Mouse (Mus musculus) 3134 (cell line): ENCODE results near the gene Nfe2l1.
A peak's percentile ranks its signal among the peaks of the same experiment; 100 is the strongest.

Experiments used
- DNase-seq: peaks from one replicate; pipeline ENCODE4 v3.0.0-alpha.2; 2011; ENCODE audit warnings: low spot score; ENCODE audit not compliant: insufficient read length; ENCODE audit errors: extremely low read depth

Gene Nfe2l1

DNA sequence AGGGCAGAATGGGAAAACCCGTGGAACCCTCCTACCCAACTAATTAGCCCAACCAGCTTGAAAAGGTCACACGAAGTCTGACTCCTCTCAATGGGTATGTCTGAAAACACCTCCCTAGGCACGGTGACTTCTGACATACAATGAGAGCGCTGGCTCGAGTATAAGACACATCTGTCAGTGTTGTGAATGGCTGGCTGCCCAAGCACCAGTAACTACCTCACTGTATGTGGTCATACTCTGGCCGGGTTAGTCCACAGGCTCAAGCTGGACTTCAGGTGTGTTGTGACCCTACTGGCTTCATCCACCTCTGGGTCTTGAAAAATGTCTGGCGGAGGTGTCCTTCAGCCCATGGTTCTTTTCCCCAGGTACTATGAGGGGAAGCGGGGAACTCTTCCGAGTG is 18.9 kb upstream of the Nfe2l1 start:
- no peak for DNase-seq

DNA sequence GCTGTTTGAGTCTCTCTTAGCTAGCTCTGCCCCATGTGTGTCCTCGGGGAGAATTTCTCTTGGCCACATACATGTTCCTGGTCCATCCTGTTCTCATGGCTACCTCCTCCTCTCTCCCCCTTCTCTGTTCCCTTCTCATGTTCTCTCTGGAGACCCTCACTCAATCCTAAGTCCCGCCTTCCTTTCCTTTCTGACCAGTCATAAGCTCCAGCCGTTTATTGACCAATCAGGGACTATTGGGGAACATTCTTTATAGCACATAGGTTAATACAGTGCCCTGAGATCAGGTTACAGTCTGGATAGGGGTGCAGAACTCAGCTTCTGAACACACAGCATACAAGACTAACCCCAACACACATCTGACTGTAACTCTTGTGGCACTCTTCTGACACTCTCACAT is 17.5 kb upstream of the Nfe2l1 start:
- no peak for DNase-seq

DNA sequence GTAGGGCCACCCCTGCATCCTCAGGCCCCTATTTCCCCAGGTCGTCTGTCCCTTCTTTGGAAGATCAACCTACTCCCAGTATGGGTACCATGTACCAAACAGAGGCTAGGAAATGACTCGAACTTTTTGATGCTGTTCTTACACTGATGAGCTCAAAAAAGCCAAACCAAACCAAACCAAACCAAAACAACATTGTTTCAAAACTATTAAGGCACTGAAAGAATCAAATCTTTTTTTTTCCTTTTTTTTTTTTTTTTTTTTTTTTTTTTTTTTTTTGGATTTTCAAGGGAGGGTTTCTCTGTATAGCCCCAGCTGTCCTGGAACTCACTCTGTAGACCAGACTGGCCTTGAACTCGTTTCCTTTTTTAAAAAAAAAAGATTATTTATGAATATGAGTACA is 13.9 kb upstream of the Nfe2l1 start:
- no peak for DNase-seq

DNA sequence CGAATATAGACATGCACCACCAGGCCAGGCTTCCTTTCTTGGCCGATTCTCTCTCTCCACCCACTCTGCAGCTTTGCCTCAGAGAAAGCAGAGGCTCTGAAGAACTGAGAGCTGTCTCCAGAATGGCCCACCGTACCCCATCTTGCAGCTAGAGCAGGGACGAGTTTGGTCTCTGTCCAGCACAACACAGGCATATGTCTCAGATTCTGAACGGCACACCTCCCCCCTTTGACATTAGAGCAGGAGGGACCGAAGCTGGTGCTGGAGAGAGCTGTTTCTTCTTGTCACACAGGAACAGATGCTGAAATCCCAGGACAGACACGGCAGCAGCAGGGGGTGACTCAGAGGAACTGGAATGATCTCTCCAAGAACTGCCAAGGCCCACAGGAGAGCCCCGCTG is 10.5 kb upstream of the Nfe2l1 start:
- DNase-seq, result peak; percentile 66

DNA sequence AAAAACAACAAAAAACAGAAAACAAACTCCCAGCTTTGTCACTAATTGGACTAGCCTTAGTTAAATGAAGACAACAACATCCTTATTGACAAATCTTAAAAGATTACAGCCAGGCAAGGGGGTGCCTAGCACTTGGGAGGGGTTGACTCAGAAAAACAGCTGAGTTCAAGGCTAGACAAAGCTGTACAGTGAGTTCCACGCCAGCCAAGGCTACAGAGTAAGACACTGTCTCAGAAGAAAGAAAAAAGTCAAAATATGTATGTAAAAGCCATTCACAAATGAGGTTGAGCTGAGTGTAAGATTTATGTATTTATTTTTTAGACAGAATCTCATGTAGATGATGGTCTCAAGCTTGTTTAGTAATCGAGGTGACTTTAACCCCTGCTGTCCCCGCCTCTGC is 10.1 kb upstream of the Nfe2l1 start:
- DNase-seq, result no peak

DNA sequence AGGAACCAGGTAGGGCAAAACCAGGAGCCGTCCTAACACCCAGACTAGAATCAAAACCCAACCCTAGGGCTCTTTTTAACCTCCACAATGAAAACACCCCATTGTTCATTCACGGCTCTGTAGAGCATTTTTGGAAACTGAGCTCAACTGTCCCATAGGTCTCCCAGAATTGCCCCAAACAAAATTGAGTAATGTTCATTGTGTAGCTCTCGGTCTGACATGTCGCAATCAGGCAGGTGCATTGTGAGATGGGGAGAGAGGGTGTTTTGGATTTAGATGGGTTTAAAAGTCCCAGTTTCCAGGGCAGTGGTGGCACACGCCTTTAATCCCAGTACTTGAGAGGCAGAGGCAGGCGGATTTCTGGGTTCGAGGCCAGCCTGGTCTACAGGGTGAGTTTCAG is 9.7 kb upstream of the Nfe2l1 start:
- DNase-seq, result no peak

DNA sequence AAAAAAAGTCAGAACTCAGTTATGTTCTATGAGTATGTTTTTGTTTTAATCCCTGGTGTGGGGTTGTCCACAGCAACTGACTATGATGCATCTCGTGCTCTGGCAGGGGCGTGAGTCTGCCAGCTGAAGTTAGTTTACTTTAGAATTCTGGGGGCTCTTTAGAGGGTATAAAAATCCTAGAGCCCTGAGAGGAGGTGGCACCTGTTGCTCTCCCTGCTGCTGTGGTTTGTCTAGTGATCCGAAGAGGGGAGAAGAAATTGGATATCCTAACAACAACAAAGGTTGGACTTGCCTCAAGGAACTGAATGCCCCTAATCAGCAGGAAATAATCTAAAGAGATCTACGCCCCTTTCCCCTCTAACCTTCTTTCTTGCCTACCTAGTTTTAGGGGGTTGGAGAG is 8.6 kb upstream of the Nfe2l1 start:
- DNase-seq, result no peak

DNA sequence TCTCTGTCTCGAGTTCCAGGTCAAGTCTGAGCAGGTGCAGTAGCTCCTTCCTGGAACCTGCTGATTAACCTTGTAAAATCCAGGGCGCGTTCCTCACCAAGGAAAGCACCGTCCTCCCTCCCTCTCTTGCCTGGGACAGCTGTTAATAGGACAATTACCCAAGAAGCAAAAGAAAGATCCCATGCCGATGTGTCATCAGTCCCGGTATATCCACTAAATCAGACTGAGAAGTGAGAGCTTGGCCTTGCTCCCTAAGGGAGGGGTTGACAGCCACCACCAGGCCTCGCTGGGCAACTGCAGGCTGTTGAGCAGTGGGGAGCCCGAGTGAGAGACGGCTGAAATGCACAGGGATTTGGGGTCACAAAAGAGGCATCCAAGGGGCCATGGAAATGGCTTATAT is 7.5 kb upstream of the Nfe2l1 start:
- DNase-seq, result peak; percentile 69

DNA sequence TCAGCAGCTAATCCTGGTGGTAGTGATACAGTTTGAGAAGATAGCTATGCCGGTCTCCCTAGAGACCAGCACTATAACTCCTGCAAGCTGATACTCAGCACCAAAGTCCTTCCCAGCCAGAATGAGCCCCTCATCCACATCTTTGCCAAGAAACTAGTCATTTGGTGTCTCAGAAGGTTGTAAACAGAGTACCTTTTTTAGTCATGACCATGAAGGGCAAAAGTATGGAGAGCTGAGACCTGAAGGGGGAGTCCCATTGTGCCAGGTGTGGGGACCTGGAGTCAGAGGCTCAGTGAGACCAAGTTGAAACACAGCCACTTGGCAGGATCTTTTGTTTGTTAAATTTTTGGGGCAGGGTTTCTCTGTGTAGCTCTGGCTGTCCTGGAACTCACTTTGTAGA is 4.4 kb upstream of the Nfe2l1 start:
- DNase-seq, result no peak

DNA sequence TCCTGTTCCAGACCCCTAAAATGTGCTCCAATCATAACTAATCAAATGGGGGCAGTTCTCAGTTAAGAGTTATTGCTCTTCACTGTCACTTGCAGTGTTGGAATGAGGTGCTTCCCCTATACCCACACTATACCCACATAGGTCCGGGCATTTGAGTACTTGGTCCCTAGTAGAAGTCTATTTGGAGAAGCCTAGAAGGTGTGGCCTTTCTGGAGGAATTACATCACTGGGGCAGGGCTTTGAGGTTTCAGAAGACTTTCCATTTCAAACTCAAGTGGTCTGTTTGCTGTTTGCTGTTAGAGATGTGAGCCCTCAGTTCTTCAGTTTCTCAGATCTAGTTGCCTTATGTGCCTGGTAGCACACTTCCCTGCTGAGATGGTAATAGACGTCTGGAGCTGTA is 3.2 kb upstream of the Nfe2l1 start:
- DNase-seq, result no peak

DNA sequence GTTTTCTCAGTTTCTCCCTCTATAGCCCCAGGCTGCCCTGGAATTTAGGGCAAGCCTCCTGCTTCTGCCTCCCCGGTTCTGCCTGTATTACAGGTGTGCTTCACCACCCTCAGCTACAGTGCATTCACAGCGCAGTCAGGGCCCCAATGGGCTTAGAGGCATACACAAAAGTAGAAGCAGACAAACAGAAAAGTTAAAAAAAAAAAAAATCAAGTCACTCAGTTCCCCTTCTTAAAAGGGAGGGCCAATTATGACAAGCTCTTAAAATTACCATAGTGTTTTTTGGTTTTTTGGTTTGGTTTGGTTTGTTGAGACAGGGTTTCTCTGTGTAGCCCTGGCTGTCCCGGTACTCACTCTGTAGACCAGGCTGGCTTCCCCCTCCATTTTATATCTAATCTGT is 2.8 kb upstream of the Nfe2l1 start:
- DNase-seq, result no peak

DNA sequence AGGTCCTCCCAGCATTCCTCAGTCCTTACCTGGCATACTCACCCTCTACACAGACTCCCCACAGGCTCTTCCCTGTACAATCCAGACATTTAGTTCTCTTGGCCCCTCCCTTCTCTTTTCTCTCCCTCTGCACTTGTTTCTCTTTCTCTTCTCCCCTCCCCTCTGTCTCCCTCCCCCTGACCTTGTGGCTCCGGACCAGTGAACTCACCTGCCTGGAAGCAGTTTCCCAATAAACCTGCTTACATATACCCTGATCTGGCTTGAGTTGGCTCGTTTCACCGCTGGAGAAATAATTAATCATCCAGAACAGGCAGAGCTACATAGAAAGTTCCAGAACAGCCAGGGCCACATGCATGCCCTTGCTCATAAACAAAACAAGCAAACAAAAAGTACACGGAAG is 1.7 kb upstream of the Nfe2l1 start:
- no peak for DNase-seq

DNA sequence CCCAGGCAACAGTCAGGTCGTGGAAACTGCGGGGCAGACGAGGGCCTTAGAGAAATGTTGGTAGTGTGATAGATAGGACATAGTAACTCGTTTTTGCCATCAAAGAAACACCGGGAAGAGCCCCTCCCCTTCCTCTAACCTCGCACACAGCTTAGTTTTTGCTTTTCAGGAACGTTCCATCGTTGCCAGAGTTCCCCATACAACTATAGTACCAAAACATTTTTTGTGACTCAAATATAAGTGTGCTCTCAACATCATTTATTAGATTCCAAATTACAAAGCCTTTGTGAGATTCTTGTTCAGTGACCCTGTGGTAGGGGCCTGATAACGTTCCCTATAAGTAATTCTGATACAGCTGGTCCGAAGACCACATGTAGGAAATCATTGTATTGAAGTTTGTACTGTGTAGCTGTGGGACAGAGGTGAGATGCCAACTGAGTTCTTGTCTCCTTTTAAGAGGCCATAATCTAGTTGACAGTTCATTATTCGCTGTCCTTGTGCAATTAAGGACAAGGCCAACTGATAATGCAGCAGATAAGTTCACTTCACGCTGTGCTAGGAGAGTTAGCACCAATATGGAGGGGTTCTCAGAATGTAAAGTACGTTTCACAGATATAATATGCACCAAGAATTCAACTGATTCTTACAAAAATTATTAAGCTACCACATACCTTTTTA is 910 bp upstream of the Nfe2l1 start:
- DNase-seq, result no peak

DNA sequence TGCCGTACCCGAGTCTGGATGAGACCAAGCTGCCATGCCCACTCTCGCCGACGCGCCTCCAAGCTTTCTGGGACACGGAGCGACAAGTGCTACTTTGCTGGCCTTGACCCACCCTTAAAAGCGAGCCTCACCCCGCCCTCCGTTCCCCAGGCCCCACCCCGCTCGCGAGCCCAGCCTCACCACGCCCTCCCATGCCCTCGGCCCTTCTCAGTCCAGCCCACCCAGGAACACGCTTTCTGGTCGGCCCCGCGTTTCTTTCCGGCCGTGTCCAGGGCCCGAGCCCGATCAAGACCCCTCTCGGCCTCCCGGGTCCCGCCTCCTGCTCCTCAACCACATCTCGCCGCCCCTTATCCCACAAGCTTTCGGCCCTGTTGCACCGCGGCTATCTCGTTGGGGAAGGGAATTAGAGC is 360 bp downstream of the Nfe2l1 start:
- DNase-seq, result peak; percentile 98

DNA sequence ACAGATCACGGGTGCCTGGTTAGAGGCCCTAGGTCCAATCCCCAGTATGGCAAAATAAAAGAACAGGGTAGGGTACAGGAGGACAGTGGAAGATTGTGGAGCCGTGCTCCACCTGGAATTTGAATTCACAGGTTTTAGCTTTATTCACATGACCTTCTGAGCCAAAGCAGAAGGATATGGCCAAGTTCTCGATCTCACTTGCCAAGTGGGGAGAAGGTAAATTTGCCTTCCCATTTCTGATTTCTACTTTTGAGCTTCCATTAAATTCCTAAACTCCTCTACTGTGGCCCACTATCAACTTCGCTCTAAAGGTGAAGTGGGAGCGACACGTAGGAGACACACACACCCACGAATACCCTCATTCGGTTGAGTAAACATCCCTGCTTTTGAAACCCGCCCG is 887 bp downstream of the Nfe2l1 start:
- DNase-seq, result no peak

DNA sequence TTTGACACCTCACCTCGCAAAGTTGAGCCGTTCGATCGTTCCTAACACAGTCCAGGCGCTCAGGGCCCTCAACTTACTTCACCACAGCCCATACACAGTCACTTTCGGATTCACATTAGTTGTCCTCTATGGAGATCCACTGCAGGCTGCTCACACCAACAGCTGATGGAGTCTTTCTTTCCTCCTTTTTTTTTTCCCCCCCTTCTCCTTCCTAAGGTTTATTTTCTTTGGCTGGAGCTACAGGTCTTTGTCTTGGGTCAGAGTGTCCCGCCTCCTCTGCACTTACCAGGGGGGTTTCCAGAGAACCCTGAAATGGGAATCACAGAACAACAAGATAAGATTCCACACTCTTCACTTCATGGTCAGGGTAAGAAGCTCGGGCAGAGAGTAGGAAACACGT is 1.9 kb downstream of the Nfe2l1 start:
- no peak for DNase-seq

DNA sequence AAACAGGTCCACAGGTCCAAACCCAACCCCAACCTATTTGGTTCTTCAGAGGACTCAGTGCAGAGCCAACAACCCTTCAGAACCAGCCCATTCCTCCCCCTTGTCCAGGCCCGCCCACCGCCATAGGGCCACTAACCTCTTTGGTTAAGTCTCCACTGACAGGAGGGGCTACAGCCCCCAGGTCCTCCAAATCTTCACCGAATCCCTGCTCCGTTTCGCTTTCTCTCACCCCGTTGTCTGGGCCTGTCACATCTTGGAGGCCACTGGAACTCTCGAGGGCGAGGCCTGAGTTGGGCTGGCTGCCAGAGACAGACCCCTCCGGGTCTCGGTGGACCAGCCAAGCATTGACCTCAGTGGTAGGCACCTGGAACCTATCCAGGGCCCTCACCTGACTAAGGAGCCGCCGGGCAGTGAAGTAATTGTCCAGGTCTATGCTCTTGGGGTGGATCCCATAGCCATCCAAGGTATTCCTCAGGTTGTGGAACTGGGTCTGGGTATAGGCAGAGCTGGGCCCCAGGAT is 2.6 kb downstream of the Nfe2l1 start:
- no peak for DNase-seq

DNA sequence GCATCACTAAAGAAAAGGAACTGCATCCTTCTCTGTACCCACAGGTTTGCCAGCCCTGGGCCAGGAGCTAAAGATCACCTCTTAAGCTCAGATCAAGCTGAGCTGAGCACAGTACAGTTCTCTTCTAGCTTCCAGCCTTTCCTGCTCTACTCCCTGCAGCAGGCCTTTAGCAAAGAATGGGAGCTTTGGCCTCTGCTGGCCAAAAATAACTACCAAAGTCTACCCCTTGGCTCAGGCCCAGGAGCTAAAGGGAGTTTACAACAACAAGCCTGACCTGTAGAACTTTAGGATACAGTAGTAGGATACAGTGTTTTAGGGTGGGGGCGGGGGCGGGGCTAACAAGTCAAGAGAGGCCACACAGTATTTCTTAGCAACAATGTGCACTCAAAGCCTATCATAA is 3.3 kb downstream of the Nfe2l1 start:
- DNase-seq, result no peak

DNA sequence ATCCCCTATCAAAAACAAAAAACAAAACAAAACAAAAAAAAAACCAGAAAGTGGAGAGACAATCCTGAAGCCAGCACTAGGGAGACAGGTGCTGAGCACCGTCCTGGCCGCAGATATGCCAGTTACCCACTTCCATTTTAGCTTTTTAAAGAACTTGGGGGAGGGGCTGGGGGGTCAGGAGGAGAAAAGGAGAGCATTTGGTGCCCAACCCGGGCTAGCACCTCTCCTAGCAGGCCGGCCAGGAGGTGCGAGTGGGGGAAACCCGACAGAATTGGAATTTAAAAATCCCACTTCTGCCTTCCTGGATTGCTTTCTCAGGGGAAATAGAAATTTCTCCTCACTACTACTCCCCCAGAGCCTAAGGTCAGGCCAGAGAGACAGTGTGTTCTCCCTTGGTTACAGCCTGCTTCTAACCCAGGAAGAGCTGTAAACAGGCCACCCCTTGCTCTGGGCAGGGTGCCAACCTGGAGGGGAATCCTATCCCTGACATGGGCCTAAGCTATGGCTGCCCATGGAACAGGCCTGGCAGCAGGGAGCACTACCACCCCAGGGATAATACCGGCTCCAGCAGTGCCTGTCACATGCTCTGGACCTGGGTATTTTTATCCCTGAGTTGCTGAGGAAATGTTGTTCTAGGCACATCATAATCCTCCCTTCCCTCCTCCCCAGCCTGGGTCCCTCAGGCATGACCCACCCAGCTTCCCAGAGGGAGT is 4.8 kb downstream of the Nfe2l1 start:
- peak; percentile 45 for DNase-seq

DNA sequence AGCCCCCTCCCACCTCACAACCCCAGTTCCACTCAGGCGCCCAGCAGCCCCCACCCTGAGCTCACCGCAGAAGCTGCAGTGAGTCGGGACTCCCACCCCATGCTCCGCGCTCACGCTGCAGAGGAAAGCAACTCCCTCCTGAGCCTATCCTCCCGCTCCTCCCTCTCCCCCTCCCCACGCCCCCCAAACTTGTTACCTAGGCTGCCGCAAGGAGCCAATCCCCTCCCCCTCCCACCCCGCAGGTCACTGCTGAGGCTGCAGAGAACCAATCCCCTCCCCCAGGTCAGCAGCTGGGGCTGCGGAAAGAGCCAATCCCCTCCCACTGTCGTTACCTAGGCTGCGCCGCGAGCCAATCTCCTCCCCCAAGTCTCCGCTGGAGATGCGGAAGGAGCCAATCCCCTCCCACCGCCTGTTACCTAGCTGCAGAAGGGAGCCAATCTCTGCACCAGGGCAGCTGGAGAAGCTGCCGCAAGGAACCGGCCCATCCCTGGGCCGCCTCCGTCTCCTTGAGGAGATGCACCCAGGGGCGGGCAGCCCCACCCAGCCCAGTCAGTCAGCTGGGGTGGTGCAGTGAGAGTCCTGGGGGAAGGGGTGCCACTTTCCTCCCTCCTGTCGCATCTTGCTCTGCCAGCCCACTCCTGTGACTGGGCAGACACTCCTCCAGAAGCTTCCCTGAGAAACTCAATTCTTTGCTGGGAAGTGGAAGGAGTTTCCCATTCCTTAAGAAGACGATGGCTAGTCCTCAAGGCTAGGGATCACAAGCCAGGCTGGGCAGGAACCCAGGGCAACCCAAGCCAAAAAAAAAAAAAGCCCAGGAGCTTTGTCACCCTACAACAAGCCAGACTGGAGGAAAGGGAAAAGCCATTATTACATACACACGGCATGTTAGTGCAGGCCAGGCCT is 5.6 kb downstream of the Nfe2l1 start:
- peak; percentile 97 for DNase-seq

DNA sequence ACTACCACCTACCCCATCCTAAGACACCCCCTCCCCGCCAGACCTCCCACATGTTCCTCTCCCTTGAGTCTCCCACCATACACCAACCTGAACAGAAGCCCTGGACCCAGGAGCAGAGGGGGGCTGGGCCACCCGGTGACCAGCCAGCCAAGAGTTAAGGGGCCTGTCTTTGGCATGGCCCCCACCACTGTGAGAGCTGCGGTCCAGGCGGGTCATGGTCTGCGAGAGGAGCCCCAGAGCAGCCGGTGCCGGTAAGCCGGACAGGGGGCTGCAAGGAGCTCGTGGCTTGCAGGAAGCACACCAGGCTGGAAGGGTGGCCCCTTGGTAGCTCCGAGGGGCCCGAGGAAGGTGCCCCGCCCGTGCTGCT is 6.3 kb downstream of the Nfe2l1 start:
- DNase-seq, result no peak
